Mouse (Mus musculus): ENCODE measurements around the gene Ikzf5. TPM values are rescaled to one million over a fixed set of nuclear protein-coding genes. Genes with fewer than 3 reads are reported as not detected.
"Not testable (repeated sequence)": the region's sequence is repeated elsewhere in the genome, so short reads cannot be mapped to it uniquely, and the experiment has no call there.

Ikzf5 gene
- 9.9 and 10.5 TPM in 2 replicates for polyA plus RNA-seq (2015; fragmentation: Nextera tagmentation; extraction: Ambion mirVana)

DNA sequence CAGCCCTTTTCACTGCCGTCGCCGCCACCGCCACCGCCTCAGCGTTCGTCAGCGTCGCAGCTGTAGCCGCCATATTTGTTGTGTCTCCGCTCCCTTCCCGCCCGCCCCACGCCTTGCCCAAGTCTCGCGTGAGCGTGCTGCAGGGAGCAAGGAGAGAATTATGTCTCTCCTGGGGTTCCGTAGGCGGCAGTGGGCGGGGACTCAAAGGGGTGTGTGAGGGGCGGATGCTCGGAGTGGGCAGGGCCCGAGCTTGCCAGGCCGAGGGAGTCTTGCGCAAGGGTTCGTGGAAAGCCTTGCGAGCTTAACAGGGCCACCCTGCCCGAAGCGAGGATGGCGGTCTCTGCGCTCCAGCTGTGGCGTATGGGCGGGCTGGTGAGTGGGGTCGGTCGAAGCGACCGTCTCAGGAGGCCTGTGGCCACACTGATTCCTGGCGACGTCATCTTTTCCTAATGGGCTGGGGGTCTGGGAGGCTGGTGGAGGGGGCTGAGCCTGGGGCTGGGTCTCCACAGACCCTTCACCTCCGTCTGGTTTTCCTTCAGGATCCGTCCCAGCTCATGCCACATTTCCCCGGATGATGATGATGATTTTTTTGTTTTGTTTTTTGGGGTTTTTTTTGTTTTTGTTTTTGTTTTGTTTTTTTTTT lies at the start of gene Ikzf5, which contains the start of gene Acadsb:
Gene Ikzf5, minus strand, starts transcription at position 106 of the 643 bp plus-strand sequence.
Gene Acadsb, plus strand, starts transcription at position 186 of the 643 bp plus-strand sequence.
- peak; percentile 98 for ATAC-seq (ENCODE audit: low FRiP score)

DNA sequence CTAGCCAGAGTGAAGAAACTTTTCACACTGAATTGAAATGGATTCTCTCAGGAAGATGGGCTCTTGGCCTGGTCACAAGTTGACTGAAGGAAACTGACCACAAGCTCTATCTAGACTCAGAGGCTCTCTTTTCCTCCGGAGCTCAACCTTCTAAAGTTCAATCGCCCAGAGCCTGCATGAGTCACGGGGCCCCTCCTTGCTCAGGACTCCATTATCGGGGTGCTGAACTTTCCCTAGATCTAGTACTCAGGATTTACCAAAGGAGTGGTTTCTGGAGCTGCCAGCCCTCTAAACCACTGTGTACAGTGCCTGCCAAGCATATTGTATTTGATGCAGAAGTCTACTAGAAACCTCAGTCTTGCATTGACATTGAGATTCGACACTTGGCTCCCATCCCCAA lies 46.4 kb upstream of the Ikzf5 start:
- WGBS, result 91% methylated on average over 5 of the region's 5 CpGs
- no peak overlapping the region for H3K9ac ChIP-seq (replicated peaks)
- no peaks in the 10 kb centered on the region for H3K4me1 ChIP-seq
- ATAC-seq (ENCODE audit: low FRiP score), result no peak
- H3K27ac ChIP-seq (replicated peaks), result no peak overlapping the region
- H3K36me3 ChIP-seq, result no peaks in the 10 kb centered on the region
- H3K27me3 ChIP-seq (replicated peaks), result no peaks in the 10 kb centered on the region
- no peak overlapping the region for H3K4me2 ChIP-seq
- no peak overlapping the region for H3K4me3 ChIP-seq (replicated peaks)
- no peaks in the 10 kb centered on the region; the same call in 1 of the 2 replicates for H3K9me3 ChIP-seq (replicated peaks)

More for the DNA sequence above, at the start of gene Ikzf5, which contains the start of gene Acadsb:
- peaks cover 44% of the 10 kb centered on the region for H3K4me1 ChIP-seq
- WGBS, result 0% methylated on average over 42 of the region's 42 CpGs
- peak within 1 kb of the TSS; percentile 98 for H3K4me3 ChIP-seq (replicated peaks)
- peak within 1 kb of the TSS; percentile 93 for H3K9ac ChIP-seq (replicated peaks)
- peak within 1 kb of the TSS; percentile 79 for H3K27ac ChIP-seq (replicated peaks)
- no peaks in the 10 kb centered on the region for H3K27me3 ChIP-seq (replicated peaks)
- H3K4me2 ChIP-seq, result peak within 1 kb of the TSS; percentile 79
- no peaks in the 10 kb centered on the region for H3K36me3 ChIP-seq
- H3K9me3 ChIP-seq (replicated peaks), result no peaks in the 10 kb centered on the region

- 66% methylated on average over 3 of the region's 3 CpGs for WGBS
These were observed 26.7 kb upstream of the Ikzf5 start for GRCm38 (mm10) chr7:131437051-131437450.

GRCm38 (mm10) chr7:131434276-131434675 lies 24.0 kb upstream of the Ikzf5 start:
- H3K4me1 ChIP-seq, result no peaks in the 10 kb centered on the region
- H3K36me3 ChIP-seq, result peaks cover 26% of the 10 kb centered on the region
- ATAC-seq (ENCODE audit: low FRiP score), result no peak
- WGBS, result 79% methylated on average over 1 of the region's 1 CpGs
- H3K27me3 ChIP-seq (replicated peaks), result no peaks in the 10 kb centered on the region
- no peak overlapping the region for H3K4me3 ChIP-seq (replicated peaks)
- no peak overlapping the region for H3K27ac ChIP-seq (replicated peaks)
- H3K9ac ChIP-seq (replicated peaks), result no peak overlapping the region
- H3K9me3 ChIP-seq (replicated peaks), result no peaks in the 10 kb centered on the region
- H3K4me2 ChIP-seq, result no peak overlapping the region

More at GRCm38 (mm10) chr7:131437051-131437450, 26.7 kb upstream of the Ikzf5 start:
- no peak for ATAC-seq (ENCODE audit: low FRiP score)
- Histone ChIP-seq H3K4me3 (replicated peaks) (no peak overlapping the region), H3K4me1 (no peaks in the 10 kb centered on the region), H3K36me3 (peaks cover 19% of the 10 kb centered on the region; the same call in 1 of the 2 replicates), H3K27me3 (replicated peaks) (no peaks in the 10 kb centered on the region), H3K4me2 (no peak overlapping the region), H3K27ac (replicated peaks) (no peak overlapping the region), H3K9ac (replicated peaks) (no peak overlapping the region), H3K9me3 (replicated peaks) (no peaks in the 10 kb centered on the region)

DNA sequence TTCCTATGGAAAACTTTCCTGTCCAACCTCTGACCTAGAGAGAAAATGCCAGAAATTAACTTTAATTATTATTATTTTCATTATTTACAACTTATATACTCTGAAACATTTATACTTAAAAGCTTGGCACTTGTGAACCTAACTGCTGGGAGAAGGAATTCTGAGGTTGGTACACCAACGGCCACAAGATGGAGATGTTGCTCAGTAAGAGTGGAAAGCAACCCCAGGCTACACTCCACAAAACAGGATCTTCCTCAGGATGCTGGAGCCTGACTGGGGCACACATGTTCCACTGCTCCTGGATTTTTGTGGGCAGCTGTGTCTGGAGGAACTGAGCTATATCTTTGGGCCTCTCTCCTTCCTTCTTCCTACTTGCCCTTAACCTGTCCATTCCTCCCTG lies 21.9 kb upstream of the Ikzf5 start:
- 23% methylated on average over 1 of the region's 1 CpGs for WGBS

GRCm38 (mm10) chr7:131427331-131427730 lies 17.0 kb upstream of the Ikzf5 start:
- no peak overlapping the region for H3K4me3 ChIP-seq (replicated peaks)
- no peak overlapping the region for H3K27ac ChIP-seq (replicated peaks)
- WGBS, result 91% methylated on average over 5 of the region's 5 CpGs
- no peaks in the 10 kb centered on the region for H3K4me1 ChIP-seq
- ATAC-seq (ENCODE audit: low FRiP score), result no peak
- H3K4me2 ChIP-seq, result no peak overlapping the region
- no peaks in the 10 kb centered on the region for H3K9me3 ChIP-seq (replicated peaks)
- no peak overlapping the region for H3K9ac ChIP-seq (replicated peaks)
- H3K36me3 ChIP-seq, result peaks cover 41% of the 10 kb centered on the region
- H3K27me3 ChIP-seq (replicated peaks), result no peaks in the 10 kb centered on the region

More for the DNA sequence above, 21.9 kb upstream of the Ikzf5 start:
- H3K4me3 ChIP-seq (replicated peaks), result no peak overlapping the region
- no peak overlapping the region for H3K27ac ChIP-seq (replicated peaks)
- H3K36me3 ChIP-seq, result peaks cover 34% of the 10 kb centered on the region
- no peak for ATAC-seq (ENCODE audit: low FRiP score)
- H3K4me1 ChIP-seq, result no peaks in the 10 kb centered on the region
- H3K4me2 ChIP-seq, result no peak overlapping the region
- no peaks in the 10 kb centered on the region for H3K27me3 ChIP-seq (replicated peaks)
- H3K9ac ChIP-seq (replicated peaks), result no peak overlapping the region
- H3K9me3 ChIP-seq (replicated peaks), result no peaks in the 10 kb centered on the region

- Histone ChIP-seq H3K4me3 (replicated peaks) (no peak overlapping the region), H3K27ac (replicated peaks) (no peak overlapping the region), H3K9ac (replicated peaks) (no peak overlapping the region), H3K27me3 (replicated peaks) (no peaks in the 10 kb centered on the region), H3K9me3 (replicated peaks) (no peaks in the 10 kb centered on the region), H3K4me2 (no peak overlapping the region), H3K4me1 (no peaks in the 10 kb centered on the region), H3K36me3 (peaks cover 26% of the 10 kb centered on the region)
- no peak for ATAC-seq (ENCODE audit: low FRiP score)
- 84% methylated on average over 2 of the region's 2 CpGs for WGBS
These were observed 14.6 kb upstream of the Ikzf5 start for GRCm38 (mm10) chr7:131424912-131425311.

DNA sequence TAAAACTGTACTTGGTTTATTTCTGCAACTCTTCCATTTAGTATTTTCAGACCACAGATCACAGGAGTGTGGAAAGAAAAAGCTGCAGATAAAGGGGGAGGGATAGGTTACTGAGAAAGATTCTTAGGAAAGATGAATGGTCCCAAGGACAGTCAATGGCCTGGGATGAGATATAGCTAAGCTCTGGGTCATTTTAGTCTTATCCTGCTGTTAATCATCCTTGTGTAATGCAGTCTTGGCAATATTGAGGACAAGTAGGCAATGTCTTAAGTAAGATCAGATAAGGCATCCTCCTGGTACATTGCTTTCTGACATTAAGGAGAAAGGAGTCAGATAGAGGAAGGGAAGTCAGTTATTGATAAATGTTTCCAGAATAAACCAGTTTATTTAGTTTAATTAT lies 7.3 kb upstream of the Ikzf5 start:
- Histone ChIP-seq H3K9me3 (replicated peaks) (no peaks in the 10 kb centered on the region), H3K36me3 (no peaks in the 10 kb centered on the region), H3K4me2 (no peak overlapping the region), H3K4me1 (peaks cover 11% of the 10 kb centered on the region), H3K9ac (replicated peaks) (no peak overlapping the region), H3K4me3 (replicated peaks) (no peak overlapping the region), H3K27ac (replicated peaks) (no peak overlapping the region), H3K27me3 (replicated peaks) (no peaks in the 10 kb centered on the region)
- no peak for ATAC-seq (ENCODE audit: low FRiP score)

GRCm38 (mm10) chr7:131416742-131417141 lies 6.4 kb upstream of the Ikzf5 start:
- ATAC-seq (ENCODE audit: low FRiP score), result not testable (repeated sequence)
- H3K4me1 ChIP-seq, result peaks cover 20% of the 10 kb centered on the region

GRCm38 (mm10) chr7:131411941-131412270 lies 1.6 kb upstream of the Ikzf5 start:
- Histone ChIP-seq H3K27ac (replicated peaks) (no peak overlapping the region), H3K4me1 (peaks cover 47% of the 10 kb centered on the region), H3K9me3 (replicated peaks) (no peaks in the 10 kb centered on the region), H3K4me2 (peak overlapping the region; percentile 79), H3K36me3 (no peaks in the 10 kb centered on the region), H3K4me3 (replicated peaks) (peak overlapping the region; percentile 98), H3K9ac (replicated peaks) (no peak overlapping the region), H3K27me3 (replicated peaks) (no peaks in the 10 kb centered on the region)
- 36% methylated on average over 2 of the region's 2 CpGs for WGBS
- ATAC-seq (ENCODE audit: low FRiP score), result no peak

More at GRCm38 (mm10) chr7:131416742-131417141, 6.4 kb upstream of the Ikzf5 start:
- not testable (repeated sequence) for H3K36me3 ChIP-seq; H3K4me2 ChIP-seq; H3K4me3 ChIP-seq (replicated peaks); H3K27me3 ChIP-seq (replicated peaks); H3K9me3 ChIP-seq (replicated peaks); H3K9ac ChIP-seq (replicated peaks); H3K27ac ChIP-seq (replicated peaks)

DNA sequence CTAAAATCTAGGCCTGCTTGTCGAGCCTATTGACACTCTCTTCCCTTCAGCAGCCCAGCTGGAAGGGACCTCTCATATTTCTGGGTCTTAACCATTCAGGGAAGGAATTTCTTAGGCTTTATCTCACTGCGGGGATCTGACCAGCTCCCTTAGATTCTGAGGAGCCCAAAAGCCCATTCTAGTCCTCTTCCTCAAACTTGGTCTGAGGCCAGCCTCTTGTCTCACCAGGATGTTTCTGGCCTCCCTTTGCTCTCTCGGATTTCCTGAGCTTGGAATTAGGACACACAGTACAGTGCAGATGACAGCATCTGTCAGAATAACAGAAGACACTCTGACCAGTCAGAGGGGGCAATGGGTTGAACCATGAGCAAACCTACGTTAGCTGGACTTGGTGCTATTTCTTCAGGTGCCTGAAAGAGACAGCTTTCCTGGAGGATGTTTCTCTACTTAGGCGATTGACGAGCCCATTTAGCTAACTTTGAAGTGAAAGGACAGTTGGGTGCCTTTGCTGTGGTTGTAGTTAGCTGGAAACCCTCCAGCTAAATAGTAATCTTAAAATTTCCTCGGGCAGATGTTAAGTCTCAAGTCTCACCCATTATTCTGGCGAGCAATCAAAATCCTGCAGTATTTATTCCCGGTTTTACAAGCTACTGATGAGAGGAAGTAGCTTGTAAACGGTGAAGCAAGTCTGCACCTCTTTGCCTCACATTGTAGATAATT lies 1.1 kb upstream of the Ikzf5 start:
- no peak for ATAC-seq (ENCODE audit: low FRiP score)
- Histone ChIP-seq H3K9ac (replicated peaks) (peak overlapping the region; percentile 93), H3K36me3 (no peaks in the 10 kb centered on the region), H3K4me2 (peak overlapping the region; percentile 79), H3K4me3 (replicated peaks) (peak overlapping the region; percentile 98), H3K27me3 (replicated peaks) (no peaks in the 10 kb centered on the region), H3K9me3 (replicated peaks) (no peaks in the 10 kb centered on the region), H3K4me1 (peaks cover 47% of the 10 kb centered on the region), H3K27ac (replicated peaks) (peak overlapping the region; percentile 79)
- WGBS, result 20% methylated on average over 10 of the region's 10 CpGs

DNA sequence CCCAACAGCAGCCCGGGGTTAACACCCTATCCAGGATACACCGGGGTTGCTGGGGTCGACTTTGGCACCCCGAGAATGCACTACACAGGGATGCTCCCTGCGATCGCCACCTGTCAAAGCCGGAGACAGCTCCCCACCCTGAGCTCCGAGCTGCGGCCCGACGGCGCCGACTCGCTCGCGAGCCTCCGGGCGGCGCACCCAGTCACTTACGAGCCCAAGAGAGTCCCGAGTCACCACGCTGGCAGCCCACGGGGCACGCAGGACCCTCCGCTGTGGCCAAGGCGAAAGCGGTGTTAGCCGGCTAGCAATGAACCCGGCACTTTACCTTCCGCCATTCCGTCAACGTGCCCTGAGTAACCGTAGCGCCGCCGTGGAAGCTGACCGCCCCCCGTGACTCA lies 334 bp downstream of the Ikzf5 start:
- Histone ChIP-seq H3K36me3 (no peaks in the 10 kb centered on the region), H3K9ac (replicated peaks) (peak overlapping the region; percentile 93), H3K27ac (replicated peaks) (peak overlapping the region; percentile 79), H3K4me1 (peaks cover 44% of the 10 kb centered on the region), H3K4me2 (peak overlapping the region; percentile 79), H3K4me3 (replicated peaks) (peak overlapping the region; percentile 98), H3K27me3 (replicated peaks) (no peaks in the 10 kb centered on the region), H3K9me3 (replicated peaks) (no peaks in the 10 kb centered on the region)
- peak; percentile 66 for ATAC-seq (ENCODE audit: low FRiP score)
- WGBS, result under 1% methylated on average over 38 of the region's 38 CpGs
